Mouse (Mus musculus) kidney, postnatal 0 days (tissue): ENCODE measurements around the gene Drd1. TPM values are rescaled to one million over a fixed set of nuclear protein-coding genes. Genes with fewer than 3 reads are reported as not detected.

ENCODE experiments used
- ATAC-seq: fragments of 200-750 bp; cut with Nextera tagmentation; replicated peaks from 2 replicates; pipeline ENCODE4 v1.8.0; 2017; ENCODE audit warnings: low read depth, moderate number of reproducible peaks, moderate TSS enrichment, moderate library complexity; ENCODE audit not compliant: low FRiP score
- DNase-seq: peaks from one replicate; pipeline ENCODE4 v3.0.0-alpha.2; 2016; ENCODE audit warnings: low spot score
- H3K27ac ChIP-seq: fragments of 300-500 bp; sonication (generic); 2 replicates; pipeline ENCODE4 v1.5.1; 2014; ENCODE audit warnings: mild to moderate bottlenecking
- H3K27me3 ChIP-seq: fragments of 300-500 bp; sonication (generic); 2 replicates; pipeline ENCODE4 v1.6.1; 2014; ENCODE audit warnings: low read length, mixed read lengths; ENCODE audit not compliant: insufficient read depth
- H3K36me3 ChIP-seq: fragments of 300-500 bp; sonication (generic); 2 replicates; pipeline ENCODE4 v1.6.1; 2014; ENCODE audit warnings: low read length, mixed read lengths; ENCODE audit not compliant: insufficient read depth
- H3K4me1 ChIP-seq: fragments of 300-500 bp; sonication (generic); replicated peaks from 2 replicates; pipeline ENCODE4 v1.6.1; 2014; ENCODE audit warnings: antibody characterized with exemption, low read length, mixed read lengths; ENCODE audit not compliant: insufficient read depth
- H3K4me2 ChIP-seq: fragments of 300-500 bp; sonication (generic); 2 replicates; pipeline ENCODE4 v1.6.1; 2014; ENCODE audit warnings: mild to moderate bottlenecking, low read length, moderate library complexity, mixed read lengths
- H3K4me3 ChIP-seq: fragments of 300-500 bp; sonication (generic); replicated peaks from 2 replicates; pipeline ENCODE4 v1.5.1; 2014; ENCODE audit warnings: low read depth, low read length
- H3K9ac ChIP-seq: fragments of 300-500 bp; sonication (generic); 2 replicates; pipeline ENCODE4 v1.6.1; 2014; ENCODE audit warnings: low read depth, low read length
- H3K9me3 ChIP-seq: fragments of 300-500 bp; sonication (generic); replicated peaks from 2 replicates; pipeline ENCODE4 v1.6.1; 2016; ENCODE audit warnings: low read length, inconsistent platforms, mixed read lengths
- CTCF ChIP-seq: IDR thresholded peaks from 2 replicates; pipeline ENCODE4 v1.5.1; 2016; ENCODE audit warnings: antibody characterized with exemption, low read depth, mild to moderate bottlenecking, moderate library complexity
- WGBS: fragments of 180-500 bp; shearing (Covaris S2); extraction: QIAGEN DNeasy Blood & Tissue Kit; methylation state at CpG from one replicate; pipeline ENCODE4 v1.1.7; 2014; 5-methylcytosine and 5-hydroxymethylcytosine counted together
- polyA plus RNA-seq: library from polyadenylated mRNA; unstranded; fragments of >200 nt; fragmentation: Nextera tagmentation; extraction: Ambion mirVana; gene quantifications from 2 replicates; pipeline ENCODE4 v1.2.1, GENCODE M21; 2015

The Drd1 gene
- polyA plus RNA-seq, 1 experiment from 2014 or later, result 0.33 TPM

- WGBS, result 72% methylated on average over 5 of the region's 5 CpGs
- no peak overlapping the region for H3K9ac ChIP-seq
Measured at GRCm38 (mm10) chr13:54023311-54023710, 32.2 kb downstream of the Drd1 start.

GRCm38 (mm10) chr13:54008716-54009115 lies 46.8 kb downstream of the Drd1 start:
- ATAC-seq, result no peak
- no peaks in the 10 kb centered on the region for H3K36me3 ChIP-seq
- TF ChIP-seq CTCF, result no peak
- H3K27ac ChIP-seq, result no peak overlapping the region
- no peaks in the 10 kb centered on the region for H3K4me1 ChIP-seq
- H3K27me3 ChIP-seq, result no peaks in the 10 kb centered on the region
- WGBS, result 93% methylated on average over 4 of the region's 4 CpGs
- no peaks in the 10 kb centered on the region for H3K9me3 ChIP-seq
- no peak overlapping the region for H3K9ac ChIP-seq
- no peak for DNase-seq
- H3K4me3 ChIP-seq, result no peak overlapping the region
- no peak overlapping the region for H3K4me2 ChIP-seq

More at GRCm38 (mm10) chr13:54023311-54023710, 32.2 kb downstream of the Drd1 start:
- Histone ChIP-seq H3K9me3 (no peaks in the 10 kb centered on the region), H3K4me3 (no peak overlapping the region), H3K27me3 (no peaks in the 10 kb centered on the region), H3K27ac (no peak overlapping the region), H3K36me3 (no peaks in the 10 kb centered on the region), H3K4me2 (no peak overlapping the region), H3K4me1 (no peaks in the 10 kb centered on the region)
- DNase-seq (no peak), ATAC-seq (no peak)
- no peak for TF ChIP-seq CTCF

Other genes with a start within 250 kb of the Drd1 start
- gene Sfxn1, start 16.2 kb upstream of the Drd1 start, polyA plus RNA-seq, result 106 and 117 TPM in 2 replicates
- 0.05 TPM in 1 of 2 replicates, not detected in the other for gene Hrh2, start 136.4 kb upstream of the Drd1 start, polyA plus RNA-seq